Mouse (Mus musculus): ENCODE measurements at regions not wholly inside any gene's neighbourhood (a gene's known extent, or its start where the extent isn't known, plus 50 kb on each side); places are given as distances from the start of the nearest gene placed in this dataset.

DNA sequence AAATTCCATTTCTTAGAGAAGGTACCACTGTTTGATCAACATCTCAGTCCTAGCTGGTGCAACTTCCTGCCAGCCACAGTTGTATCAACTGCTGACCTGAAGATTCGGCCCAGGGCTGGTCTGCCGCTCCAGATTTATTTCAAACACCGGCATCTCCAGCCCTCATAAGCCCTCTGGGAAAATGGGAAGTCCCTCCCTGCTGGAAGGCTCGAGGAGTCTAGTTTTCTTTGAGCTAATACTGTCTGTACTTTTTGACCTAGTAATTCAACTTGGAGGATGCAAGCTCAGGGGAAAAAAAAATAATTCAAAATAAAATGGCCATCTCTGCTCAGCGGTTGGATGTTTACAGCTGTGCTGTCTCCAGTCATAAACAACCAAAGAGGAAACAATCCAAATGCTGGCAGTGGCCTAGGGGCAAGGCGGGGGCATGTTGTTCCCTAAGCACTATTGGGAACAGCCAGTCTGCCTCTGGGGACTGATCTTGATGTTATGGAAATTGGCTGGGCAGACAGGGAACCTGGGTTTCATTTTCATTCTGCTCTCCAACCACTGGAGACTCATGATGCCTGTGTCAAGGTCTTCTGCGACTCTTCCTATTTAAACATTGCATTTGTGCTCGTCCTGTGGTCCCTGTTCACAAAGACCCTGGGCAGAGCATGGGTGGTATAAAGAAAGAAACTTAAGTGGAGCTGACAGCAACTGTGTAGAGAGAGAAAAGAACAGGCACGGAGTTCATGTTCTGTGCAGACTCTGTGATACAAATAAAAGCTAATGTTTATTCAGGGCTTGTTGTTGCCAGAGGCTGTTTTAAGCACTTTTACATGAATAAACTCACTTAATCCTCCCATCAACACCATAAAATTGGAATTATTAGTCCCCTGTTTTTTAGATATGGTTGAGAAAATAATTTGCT, 179.8 kb upstream of the Fggy start:
- in situ Hi-C loops (cut with MboI, MseI): no loop called here

DNA sequence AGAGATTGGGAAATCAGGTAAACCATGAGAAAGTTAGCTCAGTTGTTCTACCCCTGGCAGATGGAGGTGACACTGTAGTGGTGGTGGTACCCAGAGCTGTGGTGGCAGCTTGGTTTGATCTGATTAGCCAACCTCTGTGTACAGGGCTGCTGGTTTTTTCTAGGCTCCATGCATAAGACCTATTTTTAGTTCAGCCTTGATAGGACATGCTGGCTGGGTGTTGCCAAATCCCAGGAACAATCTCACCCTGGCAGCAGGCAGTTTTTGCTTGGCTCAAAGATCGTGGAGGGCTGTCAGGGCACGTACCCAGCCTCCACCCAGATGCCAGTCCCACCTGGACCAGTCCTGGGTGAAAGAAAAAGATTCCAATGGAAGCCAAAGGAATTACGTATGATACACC, 178.7 kb upstream of the Fggy start:
- in situ Hi-C loops (cut with MboI, MseI): no loop called here

DNA sequence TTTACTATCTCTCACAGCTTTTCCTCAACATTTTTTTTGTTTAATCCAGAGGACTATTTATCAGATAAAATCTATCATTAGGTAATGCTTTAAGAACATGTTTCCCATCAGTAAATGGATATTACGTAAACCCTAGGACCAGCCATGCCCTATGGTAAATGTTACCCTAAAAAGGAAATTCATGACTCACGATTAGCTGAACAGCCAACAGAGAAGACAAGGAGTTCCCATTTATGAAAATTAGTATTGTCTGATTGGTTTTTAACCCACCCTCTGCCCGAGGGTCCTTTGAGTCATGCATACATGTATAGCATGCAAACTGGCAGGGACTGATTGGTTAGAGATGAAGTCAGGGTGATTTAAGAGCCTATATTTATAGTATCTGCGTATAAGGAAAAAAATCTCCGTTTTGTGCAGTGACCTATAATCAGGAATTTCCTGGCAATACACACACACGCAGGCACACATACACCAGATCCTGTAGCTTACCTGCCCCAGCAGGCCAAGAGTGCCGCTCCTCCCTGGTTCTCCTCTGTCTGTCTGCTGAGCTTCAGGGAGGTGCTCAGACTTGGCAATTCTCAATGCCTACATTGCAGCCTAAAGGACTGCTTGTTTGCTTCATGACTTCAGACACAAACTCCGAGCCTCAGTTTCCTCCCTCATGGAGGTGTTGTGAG, 174.0 kb upstream of the Fggy start:
- in situ Hi-C loops (cut with MboI, MseI): no loop called here

DNA sequence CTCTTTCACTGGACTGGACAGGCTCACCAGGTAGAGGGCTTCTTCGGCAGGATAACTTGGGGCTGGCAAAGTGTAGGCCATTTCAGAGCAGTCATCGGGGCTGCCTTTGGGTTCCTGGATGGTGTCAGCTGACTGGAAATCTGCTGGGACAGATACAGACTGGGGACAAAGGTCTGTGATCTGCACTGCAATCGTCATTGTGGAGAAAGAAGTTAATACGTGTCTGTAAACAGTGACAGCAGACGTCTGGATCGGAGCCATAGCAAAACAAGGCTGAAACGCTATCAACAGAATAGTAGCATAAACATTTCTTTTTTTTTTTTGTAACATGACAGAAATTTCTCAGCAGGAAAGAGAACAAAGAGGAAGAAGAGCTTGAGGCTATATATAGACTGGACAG, 171.8 kb upstream of the Fggy start:
- in situ Hi-C loops (cut with MboI, MseI): no loop called here

DNA sequence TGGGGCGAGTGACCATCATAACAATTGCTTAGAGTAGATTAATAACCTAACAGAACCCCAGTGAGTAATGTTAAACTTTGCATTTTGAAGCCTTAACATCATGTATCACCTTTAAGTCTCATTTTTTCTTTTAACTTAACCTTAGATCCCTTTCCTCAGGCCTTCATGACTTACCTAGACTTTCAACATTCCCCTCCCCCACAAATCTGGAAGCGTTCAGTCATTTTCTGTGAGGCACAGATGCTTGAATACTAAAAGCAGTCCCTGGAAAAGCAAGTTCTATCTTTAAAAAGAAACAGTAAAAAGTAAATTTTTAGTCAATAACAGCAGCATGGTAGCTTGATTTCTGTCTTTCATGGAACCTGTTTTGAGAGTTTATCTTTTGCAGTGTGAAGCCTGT, 171.3 kb upstream of the Fggy start:
- in situ Hi-C loops (cut with MboI, MseI): no loop called here

DNA sequence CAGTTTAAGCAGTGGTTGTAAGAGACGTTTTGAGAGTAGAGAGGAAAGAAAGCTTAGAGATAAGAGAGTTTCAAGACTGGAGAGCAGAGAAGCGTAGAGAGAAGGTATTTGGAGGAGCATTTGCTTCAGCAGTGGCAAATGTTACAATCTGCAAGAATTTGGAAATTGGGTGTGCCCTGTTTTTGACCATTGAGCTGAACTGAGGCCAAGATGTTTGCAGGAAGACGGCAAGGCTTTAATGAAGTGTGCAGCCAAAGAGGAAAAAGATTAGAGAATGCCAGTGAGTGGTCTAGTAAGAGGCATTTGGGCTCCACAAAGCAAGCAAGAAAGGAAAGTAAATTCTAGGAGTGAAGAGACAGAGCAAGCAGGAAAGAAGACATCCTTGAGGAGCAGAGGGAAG, 168.8 kb upstream of the Fggy start:
- in situ Hi-C loops (cut with MboI, MseI): no loop called here

DNA sequence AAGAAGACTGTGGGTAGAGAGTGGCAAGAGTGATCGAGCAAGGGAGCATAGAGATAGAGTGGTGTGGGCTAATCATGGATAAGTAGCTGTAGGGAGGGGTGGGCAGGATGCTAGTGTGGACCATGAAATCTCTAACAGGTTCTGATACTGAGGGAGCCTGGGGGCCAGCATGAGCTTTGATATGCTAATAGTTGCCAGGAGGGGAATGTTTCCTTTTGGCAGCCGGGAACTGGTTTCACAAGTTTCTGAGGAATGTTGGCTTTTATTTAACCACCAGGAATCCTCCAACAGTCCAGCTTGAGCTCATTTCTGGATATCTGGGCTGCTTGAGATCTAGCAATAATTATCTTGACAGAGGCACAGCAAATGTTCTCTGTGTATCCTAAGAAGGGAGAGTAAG, 167.7 kb upstream of the Fggy start:
- in situ Hi-C loops (cut with MboI, MseI): no loop called here

DNA sequence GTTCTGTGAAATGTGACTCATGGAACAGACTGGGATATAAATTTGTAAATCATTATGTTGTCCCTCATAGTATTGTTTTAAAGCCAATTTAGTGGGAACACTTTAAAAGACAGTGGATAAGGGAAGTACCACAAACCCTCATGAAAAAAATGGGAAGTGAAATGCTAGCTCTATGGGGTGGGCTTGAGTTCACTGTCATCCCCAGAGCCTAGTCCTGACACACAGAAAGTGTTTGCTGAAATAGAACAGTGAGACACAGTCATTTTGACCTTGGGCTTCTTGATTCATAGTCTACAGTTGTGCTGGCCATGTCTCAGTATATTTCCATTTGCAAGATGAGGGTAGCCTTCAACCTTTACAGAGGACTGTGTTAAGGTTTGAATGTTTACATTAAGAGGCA, 166.8 kb upstream of the Fggy start:
- in situ Hi-C loops (cut with MboI, MseI): no loop called here

DNA sequence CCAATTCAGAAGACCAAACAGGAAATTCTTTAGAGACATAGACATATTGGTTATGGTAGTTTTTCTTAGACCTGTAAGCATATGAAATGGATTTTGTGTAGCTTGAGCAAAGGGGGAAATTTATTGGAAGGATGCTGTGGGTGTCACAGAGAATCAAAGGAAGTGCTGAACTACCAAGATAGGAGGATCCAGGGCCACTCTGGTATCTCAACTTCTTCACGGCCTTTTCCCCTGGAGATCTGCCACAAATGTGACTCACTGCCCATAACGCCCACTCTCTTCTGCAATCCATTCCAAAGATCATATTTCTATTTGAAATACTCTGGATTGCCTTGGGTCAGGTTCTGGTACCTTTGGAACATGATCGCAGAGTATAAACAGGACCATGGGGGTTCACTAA, 161.6 kb upstream of the Fggy start:
- in situ Hi-C loops (cut with MboI, MseI): no loop called here

DNA sequence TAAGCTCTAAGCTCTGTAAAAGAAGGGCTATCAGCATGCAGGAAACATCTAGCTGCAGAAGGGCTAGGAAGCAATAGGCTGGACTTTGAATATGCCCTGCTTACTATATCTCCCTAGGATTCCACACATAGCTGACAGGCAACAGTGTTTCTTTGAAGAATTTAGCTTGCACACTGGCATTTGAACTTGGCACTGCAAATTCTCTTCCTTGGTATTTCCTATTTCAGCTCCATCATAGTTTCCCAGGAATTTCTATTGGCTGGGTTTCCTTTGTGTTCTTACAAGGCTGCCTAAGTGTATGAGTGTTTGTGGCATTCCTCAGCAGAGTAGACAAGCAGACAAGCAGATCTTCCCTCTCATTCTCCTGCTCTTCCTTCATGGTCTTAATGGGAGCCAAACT, 159.0 kb upstream of the Fggy start:
- in situ Hi-C loops (cut with MboI, MseI): no loop called here

DNA sequence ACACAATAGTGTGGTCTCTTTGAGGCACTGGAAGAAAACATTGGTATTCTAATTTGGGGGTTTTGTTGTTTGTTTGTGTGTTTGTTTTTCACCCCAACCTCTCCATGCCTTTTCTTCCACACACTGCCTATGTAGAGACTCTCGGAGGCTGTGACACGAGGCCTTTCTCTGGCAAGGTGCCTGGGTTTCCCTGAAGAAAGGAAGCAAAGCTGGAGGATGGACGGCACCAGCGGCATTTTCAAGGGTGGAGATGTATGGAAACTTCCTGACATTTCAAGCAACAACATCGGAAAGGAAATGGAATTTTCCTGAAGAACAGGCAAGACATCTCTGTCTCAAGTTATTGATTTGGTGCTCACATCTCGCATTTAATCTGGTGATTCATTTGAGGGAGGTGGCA, 155.0 kb upstream of the Fggy start:
- in situ Hi-C loops (cut with MboI, MseI): no loop called here

DNA sequence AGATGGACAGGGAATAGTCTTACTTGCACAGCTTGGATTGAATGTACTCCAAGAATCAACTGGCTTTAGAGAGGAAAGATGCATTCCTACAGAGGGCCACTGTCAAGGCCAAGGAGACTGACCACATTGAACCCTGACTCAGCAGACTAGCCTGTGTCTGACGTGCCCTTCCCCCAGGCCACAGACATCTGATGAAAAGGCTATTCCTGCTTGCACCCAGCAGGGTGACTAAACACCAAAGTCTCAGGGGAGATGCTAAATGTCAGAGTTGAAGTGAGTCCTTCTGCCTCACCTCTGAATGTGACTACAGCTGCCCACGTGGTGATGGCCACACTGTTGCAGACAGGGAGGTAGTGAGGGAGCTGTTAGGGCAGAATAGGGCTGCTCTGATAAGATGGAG, 140.2 kb upstream of the Fggy start:
- in situ Hi-C loops (cut with MboI, MseI): no loop called here

DNA sequence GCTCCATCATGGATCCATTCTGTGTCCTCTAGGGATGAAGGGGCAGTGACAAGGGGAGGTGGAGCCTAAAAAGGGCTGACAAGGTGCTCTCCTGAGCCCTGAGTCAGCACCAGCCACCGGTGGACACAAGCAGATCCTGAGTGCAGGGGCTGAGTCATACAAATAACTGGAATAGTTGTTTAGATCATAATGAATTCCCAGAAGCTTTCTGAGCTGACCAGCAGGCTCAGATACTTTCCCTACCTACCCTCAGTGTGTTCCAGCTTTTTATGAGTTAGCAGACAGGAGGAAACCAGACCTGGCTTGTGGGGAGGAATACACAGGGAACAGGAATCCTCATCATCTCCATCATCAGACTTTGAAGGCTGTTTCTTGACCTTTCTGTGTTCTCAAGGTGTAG, 130.7 kb upstream of the Fggy start:
- in situ Hi-C loops (cut with MboI, MseI): loop anchor here (5.0 to 10.0 kb wide), 2 partner anchors 369 to 1282 kb away; no protein-coding TSS in a partner anchor

DNA sequence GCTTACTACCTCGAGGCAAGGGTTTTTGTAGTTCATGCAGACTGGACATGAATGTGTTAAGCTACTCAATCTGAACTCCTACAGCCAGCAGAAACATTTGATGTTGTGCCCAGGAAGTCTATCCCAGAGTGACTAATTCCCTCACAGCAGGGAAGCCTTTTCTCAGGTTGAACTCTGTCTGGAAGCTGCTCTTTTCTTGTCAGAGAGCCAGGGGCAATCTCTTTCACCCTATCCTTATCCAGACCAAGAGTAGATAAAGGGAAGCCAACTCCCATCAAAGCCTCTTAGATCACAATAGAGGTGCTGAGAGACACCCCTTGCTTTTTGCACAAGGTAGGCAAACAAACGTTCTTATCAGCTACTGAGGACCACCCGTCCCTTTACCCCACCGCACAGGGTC, 122.8 kb upstream of the Fggy start:
- in situ Hi-C loops (cut with MboI, MseI): no loop called here

DNA sequence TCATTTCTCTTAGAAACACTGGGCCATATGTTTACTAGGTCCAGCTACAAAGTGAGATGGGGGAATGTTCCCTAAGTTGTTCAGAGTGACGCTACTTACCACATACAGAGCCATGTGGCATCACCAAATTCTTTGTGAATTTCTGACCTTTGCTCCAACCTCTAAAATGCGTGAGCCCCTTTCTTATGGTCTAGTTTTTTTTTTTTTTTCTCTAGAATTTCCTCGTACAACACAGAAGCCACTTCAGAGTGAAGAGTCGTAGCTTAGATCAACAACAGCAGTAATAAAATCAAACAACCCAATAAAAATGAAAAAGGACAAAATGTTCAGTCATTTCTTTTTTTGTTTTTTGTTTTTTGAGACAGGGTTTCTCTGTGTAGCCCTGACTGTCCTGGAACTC, 122.2 kb upstream of the Fggy start:
- in situ Hi-C loops (cut with MboI, MseI): no loop called here

DNA sequence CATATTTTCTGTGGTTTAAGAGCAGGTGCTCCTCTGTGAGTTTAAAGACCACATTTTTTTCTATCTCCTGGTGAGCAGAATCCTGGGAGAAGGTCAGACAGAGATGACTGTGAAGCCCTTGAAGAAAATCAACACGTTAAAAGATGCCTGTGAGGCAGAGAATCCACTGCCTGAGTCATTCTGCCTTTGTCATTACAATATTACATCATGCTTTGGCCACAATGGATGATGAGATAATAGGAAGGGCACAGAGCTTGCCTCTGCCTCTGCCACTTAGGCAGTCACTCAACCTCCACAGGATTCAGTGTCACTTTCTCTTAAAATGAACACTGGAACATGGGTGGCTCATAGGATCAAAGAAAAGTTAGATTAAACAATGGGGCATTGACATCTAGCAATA, 117.5 kb upstream of the Fggy start:
- in situ Hi-C loops (cut with MboI, MseI): loop anchor here in 1 of 2 experiments (5.0 kb wide), 1 partner anchor 253 kb away; no protein-coding TSS in a partner anchor

DNA sequence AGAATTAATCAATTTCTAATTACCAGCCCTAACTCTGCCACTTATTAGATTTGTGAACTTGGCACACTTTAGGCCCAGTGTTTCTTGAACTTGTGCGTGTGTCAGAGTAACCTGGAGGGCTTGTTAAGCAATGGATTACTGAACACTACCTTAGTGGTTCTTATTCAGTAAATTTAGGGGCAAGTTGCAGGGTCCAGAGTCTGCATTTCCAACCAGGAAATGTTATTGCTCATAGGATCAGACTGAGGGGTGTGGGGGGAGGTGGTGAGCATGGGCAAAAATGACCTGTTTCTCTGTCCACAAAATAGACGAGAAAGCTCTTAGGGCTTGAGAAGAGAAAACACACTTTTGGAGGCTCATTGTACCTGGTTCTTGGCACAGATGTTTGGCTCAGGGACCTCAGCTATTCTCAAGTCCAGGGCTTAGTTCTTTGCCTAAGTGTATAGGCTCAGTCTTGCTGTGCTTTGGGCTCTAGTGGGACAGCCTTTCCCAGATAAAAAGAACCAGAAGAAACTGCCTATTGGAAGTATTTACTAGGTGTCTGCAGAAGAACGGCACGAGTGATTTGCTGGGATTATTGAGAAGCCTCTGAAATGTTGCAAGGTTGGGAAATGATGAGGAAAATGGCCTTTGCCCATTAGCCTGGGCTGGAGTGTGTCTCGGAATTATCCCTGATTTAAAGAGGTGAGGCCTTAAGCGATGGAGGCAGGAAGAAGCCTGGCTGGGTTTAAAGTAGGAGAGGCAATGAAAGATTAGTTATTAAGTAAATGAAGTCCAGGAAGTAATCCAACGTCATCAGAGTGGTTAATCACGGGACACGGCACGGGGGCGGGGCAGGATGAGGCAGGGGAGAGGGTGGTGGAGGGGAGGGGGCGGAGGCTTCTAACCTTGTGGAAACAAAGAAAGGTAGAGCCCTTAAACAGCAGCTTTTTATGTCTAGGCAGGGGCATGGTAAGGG, 113.2 kb upstream of the Fggy start:
- in situ Hi-C loops (cut with MboI, MseI): loop anchor here in 1 of 2 experiments (5.0 kb wide), 1 partner anchor 257 kb away; no protein-coding TSS in a partner anchor

DNA sequence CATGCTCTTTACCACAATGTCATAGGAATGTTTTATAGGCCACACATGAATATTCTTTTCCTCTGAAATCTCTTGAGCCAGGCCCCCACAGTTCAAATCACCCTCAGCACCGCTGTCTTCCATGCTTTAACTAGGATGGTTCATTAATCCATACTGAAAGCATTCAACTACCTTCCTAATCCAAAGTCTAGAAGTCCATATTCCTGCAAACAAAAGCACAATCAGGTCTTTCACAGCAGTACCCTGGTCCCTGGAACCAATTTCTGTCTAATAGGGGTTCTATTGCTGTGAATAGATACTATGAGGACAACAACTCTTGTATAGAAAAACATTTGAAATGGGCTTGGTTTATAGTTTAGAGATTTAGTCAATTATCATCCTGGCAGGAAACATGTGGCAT, 107.0 kb upstream of the Fggy start:
- in situ Hi-C loops (cut with MboI, MseI): no loop called here

DNA sequence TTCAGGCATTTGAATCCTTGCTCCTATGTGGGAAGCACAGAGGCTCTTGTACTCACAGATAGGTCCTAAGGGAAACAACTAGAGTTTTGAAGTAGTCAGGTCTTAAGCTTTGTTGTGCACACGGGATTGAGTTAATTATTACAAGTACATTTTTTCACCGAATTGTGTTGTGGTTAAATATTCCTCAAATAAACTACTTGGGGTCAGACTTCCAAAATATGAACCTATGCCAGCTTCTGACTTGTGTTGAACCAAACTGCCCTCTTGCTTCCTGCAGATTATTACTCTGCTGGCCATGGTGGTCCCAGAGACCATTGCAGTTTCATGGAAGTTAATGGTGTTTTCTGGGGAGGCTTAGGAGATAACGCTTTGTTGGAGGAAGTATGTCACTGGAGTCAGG, 105.5 kb upstream of the Fggy start:
- in situ Hi-C loops (cut with MboI, MseI): no loop called here

DNA sequence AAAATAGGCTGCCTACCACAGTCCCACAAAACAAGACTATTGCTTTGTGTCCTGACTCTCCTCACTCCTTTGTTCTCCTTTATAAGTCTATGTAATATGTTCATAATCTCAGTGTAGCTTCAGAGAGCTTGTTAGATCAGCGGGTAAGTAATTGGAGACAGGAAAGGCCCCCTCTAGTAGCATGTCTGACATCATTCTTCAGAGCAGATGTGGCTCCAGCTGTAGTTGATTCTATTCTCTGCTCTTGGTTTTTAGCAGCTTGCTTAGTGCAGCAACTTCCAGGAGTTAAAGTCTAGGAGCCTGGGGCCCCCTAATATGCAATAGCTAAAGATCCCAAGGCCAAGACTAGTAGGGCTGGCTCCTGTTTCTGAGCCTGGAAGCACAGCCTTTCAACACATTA, 101.0 kb upstream of the Fggy start:
- in situ Hi-C loops (cut with MboI, MseI): no loop called here

DNA sequence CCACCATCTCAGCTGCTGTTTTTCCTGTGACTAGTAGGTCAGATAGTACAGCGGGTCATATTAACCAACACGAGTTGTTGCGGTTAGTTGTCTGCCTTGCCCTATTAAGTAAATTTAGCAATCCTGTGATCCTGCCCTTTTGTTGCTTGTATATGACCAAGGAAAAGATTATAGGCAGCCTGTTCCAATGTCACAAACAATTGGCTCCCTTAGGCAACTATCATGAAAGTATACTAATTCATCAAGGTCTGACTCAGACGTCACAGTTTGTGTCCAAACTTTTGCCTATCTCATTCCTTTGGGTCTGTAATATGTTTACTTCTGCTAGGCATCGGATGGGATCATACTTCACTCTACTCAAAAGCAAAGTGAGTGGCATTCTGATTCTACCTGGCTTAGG, 100.4 kb upstream of the Fggy start:
- in situ Hi-C loops (cut with MboI, MseI): no loop called here

DNA sequence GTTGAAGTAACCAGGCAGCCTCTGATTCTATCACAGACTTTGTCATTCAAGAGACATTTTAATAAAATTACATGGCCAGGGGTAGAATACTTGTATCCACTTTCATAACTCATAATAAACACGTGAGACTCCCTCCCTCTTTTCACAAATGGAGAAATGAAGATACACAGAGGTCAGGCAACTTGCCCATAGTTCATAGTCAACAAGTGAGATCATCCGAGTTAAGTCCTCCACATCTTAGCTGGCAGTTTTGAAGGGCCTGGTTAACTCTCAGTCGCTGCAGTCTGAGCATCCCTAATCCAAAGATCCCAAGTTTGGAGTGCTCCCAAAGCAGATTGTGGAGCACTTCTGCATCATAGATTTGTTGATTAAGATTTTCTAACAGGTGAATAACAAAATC, 94.8 kb upstream of the Fggy start:
- in situ Hi-C loops (cut with MboI, MseI): no loop called here

All from T-helper 17 cell (primary cell).